Mouse (Mus musculus): ENCODE results near the gene Pdpk1. TPM values are rescaled to one million over a fixed set of nuclear protein-coding genes. Genes with fewer than 3 reads are reported as not detected.

The Pdpk1 gene
- polyA plus RNA-seq (2015; fragmentation: Nextera tagmentation; extraction: Ambion mirVana), result 58.8 and 61.9 TPM in 2 replicates

DNA sequence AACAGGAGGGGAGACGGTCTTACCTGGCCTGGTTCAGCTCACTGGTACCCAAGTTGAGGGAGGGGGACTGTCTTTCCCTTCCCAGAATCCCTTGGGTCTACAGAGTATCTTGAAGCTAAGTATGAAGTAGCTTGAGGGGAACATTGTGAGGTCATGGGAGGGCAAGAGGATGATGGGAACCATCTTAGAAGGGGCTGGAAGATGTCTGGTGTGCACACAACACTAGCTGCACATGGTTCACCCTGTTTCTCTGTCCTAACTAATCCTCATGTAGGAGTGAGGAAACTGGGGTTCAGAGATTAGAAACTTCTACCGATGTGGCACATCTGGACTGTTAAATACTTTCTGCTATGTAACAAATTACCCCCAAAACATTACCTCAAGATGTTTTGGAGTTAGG, at the start of gene Pdpk1:
TSS of gene Pdpk1 (minus strand) at position 101 of the 400 bp plus-strand sequence.
- Histone ChIP-seq H3K36me3 (no peaks in the 10 kb centered on the region), H3K4me3 (peak within 1 kb of the TSS; percentile 29), H3K9ac (replicated peaks) (peak within 1 kb of the TSS; percentile 22), H3K4me1 (peaks cover 5% of the 10 kb centered on the region), H3K27ac (replicated peaks) (no peak within 1 kb of the TSS), H3K4me2 (replicated peaks) (peak within 1 kb of the TSS; percentile 59), H3K9me3 (no peaks in the 10 kb centered on the region), H3K27me3 (no peaks in the 10 kb centered on the region)
- WGBS, result 89% methylated on average over 2 of the region's 2 CpGs
- no peak for ATAC-seq (replicated peaks)

GRCm38 (mm10) chr17:24199741-24200140, 49.0 kb upstream of the Pdpk1 start:
- 86% methylated on average over 4 of the region's 4 CpGs for WGBS
- no peak overlapping the region for H3K9ac ChIP-seq (replicated peaks)

DNA sequence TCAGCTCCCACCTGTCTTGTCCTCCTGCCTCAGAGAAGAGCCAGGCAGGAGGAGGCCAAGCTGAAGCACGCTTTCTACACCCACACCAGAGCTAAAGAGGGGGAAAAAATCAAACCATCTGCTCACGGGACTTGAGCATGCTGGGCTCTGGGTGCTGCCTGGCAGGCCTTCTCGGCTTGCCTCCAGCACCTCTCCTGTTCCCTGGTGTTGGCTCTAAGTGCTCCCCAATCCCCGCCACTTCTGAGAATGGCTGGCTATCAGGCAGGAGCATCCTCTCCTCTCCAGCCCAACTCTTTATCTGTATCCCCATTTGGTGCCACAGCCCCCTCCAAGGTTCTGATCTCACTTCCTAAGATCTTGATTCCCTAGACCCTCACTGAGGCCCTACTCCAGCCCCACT, 48.5 kb upstream of the Pdpk1 start:
- peak overlapping the region; percentile 74 for H3K27ac ChIP-seq (replicated peaks)

More at GRCm38 (mm10) chr17:24199741-24200140, 49.0 kb upstream of the Pdpk1 start:
- no peaks in the 10 kb centered on the region for H3K36me3 ChIP-seq
- no peak overlapping the region for H3K4me2 ChIP-seq (replicated peaks)
- peak overlapping the region; percentile 74; the same call in 1 of the 2 replicates for H3K27ac ChIP-seq (replicated peaks)
- H3K4me1 ChIP-seq, result peaks cover 29% of the 10 kb centered on the region
- H3K27me3 ChIP-seq, result no peaks in the 10 kb centered on the region
- no peaks in the 10 kb centered on the region for H3K9me3 ChIP-seq
- no peak; the same call in 1 of the 2 replicates for ATAC-seq (replicated peaks)
- no peak overlapping the region for H3K4me3 ChIP-seq

GRCm38 (mm10) chr17:24197032-24197824, 46.5 kb upstream of the Pdpk1 start:
- 0 out of 2 replicates have a peak, but pooled peaks cover 8% of the 10 kb centered on the region for H3K4me1 ChIP-seq
- H3K27ac ChIP-seq (replicated peaks), result no peak overlapping the region
- H3K9me3 ChIP-seq, result no peaks in the 10 kb centered on the region
- H3K36me3 ChIP-seq, result no peaks in the 10 kb centered on the region
- no peak for ATAC-seq (replicated peaks)
- H3K4me2 ChIP-seq (replicated peaks), result no peak overlapping the region
- H3K27me3 ChIP-seq, result no peaks in the 10 kb centered on the region
- no peak overlapping the region for H3K9ac ChIP-seq (replicated peaks)
- no peak overlapping the region for H3K4me3 ChIP-seq
- WGBS, result 70% methylated on average over 15 of the region's 15 CpGs

More for the DNA sequence above, 48.5 kb upstream of the Pdpk1 start:
- Histone ChIP-seq H3K4me1 (peaks cover 24% of the 10 kb centered on the region), H3K4me3 (no peak overlapping the region), H3K4me2 (replicated peaks) (no peak overlapping the region), H3K27me3 (no peaks in the 10 kb centered on the region), H3K9me3 (no peaks in the 10 kb centered on the region), H3K9ac (replicated peaks) (no peak overlapping the region), H3K36me3 (no peaks in the 10 kb centered on the region)
- ATAC-seq (replicated peaks), result 0 out of 2 replicates have a peak, but pooled peaks have one; percentile 42
- WGBS, result 71% methylated on average over 4 of the region's 4 CpGs

- Histone ChIP-seq H3K9me3 (no peaks in the 10 kb centered on the region), H3K4me3 (no peak overlapping the region), H3K27ac (replicated peaks) (no peak overlapping the region), H3K4me1 (0 out of 2 replicates have a peak, but pooled peaks cover under 1% of the 10 kb centered on the region), H3K36me3 (no peaks in the 10 kb centered on the region), H3K4me2 (replicated peaks) (no peak overlapping the region), H3K9ac (replicated peaks) (no peak overlapping the region), H3K27me3 (no peaks in the 10 kb centered on the region)
- ATAC-seq (replicated peaks), result no peak
- WGBS, result 68% methylated on average over 2 of the region's 2 CpGs
Measured at GRCm38 (mm10) chr17:24195349-24195748, 44.6 kb upstream of the Pdpk1 start.

DNA sequence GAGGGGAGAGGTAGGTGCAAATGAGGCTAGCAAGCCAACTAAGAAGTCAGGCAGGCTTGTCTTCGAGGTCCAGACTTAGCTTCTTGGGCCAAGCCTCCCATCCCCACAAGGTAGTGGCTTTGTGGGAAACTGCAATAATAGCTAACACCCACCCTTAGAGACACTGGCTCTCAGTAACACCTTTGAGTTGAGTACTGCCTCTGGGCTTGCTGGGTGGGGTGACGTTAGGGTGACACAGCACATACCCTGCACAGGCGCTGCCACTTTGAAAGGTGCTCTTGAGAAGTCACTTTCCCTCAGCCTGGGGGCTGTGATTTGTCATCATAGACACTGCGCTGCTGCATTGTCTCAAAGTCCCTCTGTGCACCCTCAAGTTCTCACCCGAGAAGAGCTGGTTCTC, 43.0 kb upstream of the Pdpk1 start:
- 87% methylated on average over 5 of the region's 5 CpGs for WGBS
- ATAC-seq (replicated peaks), result no peak
- Histone ChIP-seq H3K36me3 (no peaks in the 10 kb centered on the region), H3K4me1 (no peaks in the 10 kb centered on the region), H3K4me3 (no peak overlapping the region), H3K9me3 (no peaks in the 10 kb centered on the region), H3K4me2 (replicated peaks) (no peak overlapping the region), H3K9ac (replicated peaks) (no peak overlapping the region), H3K27me3 (no peaks in the 10 kb centered on the region), H3K27ac (replicated peaks) (no peak overlapping the region)

- Histone ChIP-seq H3K36me3 (no peaks in the 10 kb centered on the region), H3K4me2 (replicated peaks) (no peak overlapping the region), H3K27me3 (no peaks in the 10 kb centered on the region), H3K9me3 (no peaks in the 10 kb centered on the region), H3K9ac (replicated peaks) (no peak overlapping the region), H3K27ac (replicated peaks) (no peak overlapping the region), H3K4me1 (no peaks in the 10 kb centered on the region), H3K4me3 (no peak overlapping the region)
- ATAC-seq (replicated peaks), result no peak
- 87% methylated on average over 8 of the region's 8 CpGs for WGBS
Measured at GRCm38 (mm10) chr17:24193268-24193667, 42.5 kb upstream of the Pdpk1 start.

DNA sequence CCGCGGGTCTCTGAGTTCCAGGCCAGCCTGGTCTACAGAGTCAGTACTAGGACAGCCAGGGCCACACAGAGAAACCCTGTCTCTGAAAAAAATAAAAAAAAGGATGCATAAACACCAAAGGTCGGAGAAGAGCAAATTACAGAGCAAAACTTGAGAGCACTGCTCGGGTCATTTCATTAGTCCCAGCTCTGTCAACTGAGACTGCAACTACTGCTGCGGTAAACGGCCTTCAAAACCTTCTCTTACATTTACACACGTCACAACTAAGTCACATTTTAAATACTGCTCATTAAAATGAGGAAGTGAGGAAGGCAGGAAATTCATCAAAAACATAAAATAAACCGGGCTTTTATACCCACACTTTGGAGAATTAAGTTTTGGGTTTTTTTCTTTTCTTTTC, 42.1 kb upstream of the Pdpk1 start:
- ATAC-seq (replicated peaks), result no peak
- H3K27me3 ChIP-seq, result no peaks in the 10 kb centered on the region
- no peaks in the 10 kb centered on the region for H3K9me3 ChIP-seq
- no peak overlapping the region for H3K27ac ChIP-seq (replicated peaks)
- H3K4me1 ChIP-seq, result no peaks in the 10 kb centered on the region
- H3K4me2 ChIP-seq (replicated peaks), result no peak overlapping the region
- H3K36me3 ChIP-seq, result no peaks in the 10 kb centered on the region
- H3K4me3 ChIP-seq, result no peak overlapping the region
- 82% methylated on average over 8 of the region's 8 CpGs for WGBS
- H3K9ac ChIP-seq (replicated peaks), result no peak overlapping the region

DNA sequence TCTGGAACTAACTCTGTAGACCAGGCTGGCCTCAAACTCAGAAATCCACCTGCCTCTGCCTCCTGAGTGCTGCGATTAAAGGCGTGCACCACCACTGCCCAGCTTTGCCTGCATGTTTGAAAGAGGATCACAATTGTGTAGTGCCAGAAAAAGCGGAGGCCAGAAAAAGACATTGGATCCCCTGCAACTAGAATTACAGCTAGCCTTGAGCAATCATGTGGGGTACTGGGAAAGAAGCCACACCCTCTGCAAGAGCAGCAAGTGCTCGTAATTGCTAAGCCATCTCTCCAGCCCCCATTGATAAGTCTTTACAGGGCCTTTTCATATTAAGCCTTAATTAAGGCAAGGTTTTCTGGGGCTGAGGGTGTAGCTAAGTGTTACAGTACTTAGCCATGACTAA, 40.8 kb upstream of the Pdpk1 start:
- ATAC-seq (replicated peaks), result no peak
- Histone ChIP-seq H3K4me1 (no peaks in the 10 kb centered on the region), H3K9ac (replicated peaks) (no peak overlapping the region), H3K36me3 (no peaks in the 10 kb centered on the region), H3K27ac (replicated peaks) (no peak overlapping the region), H3K4me3 (no peak overlapping the region), H3K4me2 (replicated peaks) (no peak overlapping the region), H3K27me3 (no peaks in the 10 kb centered on the region), H3K9me3 (no peaks in the 10 kb centered on the region)
- 63% methylated on average over 4 of the region's 4 CpGs for WGBS

GRCm38 (mm10) chr17:24190934-24191333, 40.2 kb upstream of the Pdpk1 start:
- Histone ChIP-seq H3K9ac (replicated peaks) (no peak overlapping the region), H3K4me2 (replicated peaks) (no peak overlapping the region), H3K36me3 (0 out of 2 replicates have a peak, but pooled peaks cover 2% of the 10 kb centered on the region), H3K4me3 (no peak overlapping the region), H3K27me3 (no peaks in the 10 kb centered on the region), H3K4me1 (no peaks in the 10 kb centered on the region), H3K9me3 (no peaks in the 10 kb centered on the region), H3K27ac (replicated peaks) (no peak overlapping the region)
- 83% methylated on average over 2 of the region's 2 CpGs for WGBS
- no peak for ATAC-seq (replicated peaks)

- Histone ChIP-seq H3K9ac (replicated peaks) (no peak overlapping the region), H3K27ac (replicated peaks) (no peak overlapping the region), H3K27me3 (no peaks in the 10 kb centered on the region), H3K4me3 (no peak overlapping the region), H3K4me1 (peaks cover 10% of the 10 kb centered on the region), H3K4me2 (replicated peaks) (no peak overlapping the region), H3K36me3 (no peaks in the 10 kb centered on the region), H3K9me3 (no peaks in the 10 kb centered on the region)
- 83% methylated on average over 3 of the region's 3 CpGs for WGBS
- ATAC-seq (replicated peaks), result no peak
Measured at GRCm38 (mm10) chr17:24174259-24174658, 23.5 kb upstream of the Pdpk1 start.

DNA sequence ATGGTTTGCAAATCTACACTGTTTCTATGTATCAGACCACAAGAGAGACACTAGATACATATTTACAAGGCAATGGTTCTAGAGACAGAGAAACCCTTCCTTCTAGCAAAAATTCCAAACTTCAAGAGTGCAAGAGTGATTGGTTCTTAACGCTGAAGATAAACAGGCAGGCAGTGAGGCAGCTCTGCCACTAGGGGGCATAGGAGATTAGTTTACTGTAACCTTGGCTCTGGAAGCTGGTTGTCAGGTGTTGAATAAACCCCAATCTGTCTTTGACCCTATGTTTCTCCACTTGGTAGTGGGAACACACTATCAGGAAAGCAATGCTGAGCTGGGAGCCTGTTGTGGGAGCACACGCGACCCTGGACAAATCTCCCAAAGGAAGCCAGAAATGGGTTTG, 22.7 kb upstream of the Pdpk1 start:
- Histone ChIP-seq H3K4me1 (peaks cover 13% of the 10 kb centered on the region), H3K27me3 (no peaks in the 10 kb centered on the region), H3K36me3 (no peaks in the 10 kb centered on the region), H3K9ac (replicated peaks) (no peak overlapping the region), H3K4me2 (replicated peaks) (no peak overlapping the region), H3K4me3 (no peak overlapping the region), H3K9me3 (no peaks in the 10 kb centered on the region), H3K27ac (replicated peaks) (no peak overlapping the region)
- ATAC-seq (replicated peaks), result no peak
- WGBS, result 5% methylated on average over 3 of the region's 3 CpGs

Measured in forebrain, embryonic 15.5 days (tissue).